14 mouse cellular contexts compared by ENCODE assay signal in the genomic region with DNA sequence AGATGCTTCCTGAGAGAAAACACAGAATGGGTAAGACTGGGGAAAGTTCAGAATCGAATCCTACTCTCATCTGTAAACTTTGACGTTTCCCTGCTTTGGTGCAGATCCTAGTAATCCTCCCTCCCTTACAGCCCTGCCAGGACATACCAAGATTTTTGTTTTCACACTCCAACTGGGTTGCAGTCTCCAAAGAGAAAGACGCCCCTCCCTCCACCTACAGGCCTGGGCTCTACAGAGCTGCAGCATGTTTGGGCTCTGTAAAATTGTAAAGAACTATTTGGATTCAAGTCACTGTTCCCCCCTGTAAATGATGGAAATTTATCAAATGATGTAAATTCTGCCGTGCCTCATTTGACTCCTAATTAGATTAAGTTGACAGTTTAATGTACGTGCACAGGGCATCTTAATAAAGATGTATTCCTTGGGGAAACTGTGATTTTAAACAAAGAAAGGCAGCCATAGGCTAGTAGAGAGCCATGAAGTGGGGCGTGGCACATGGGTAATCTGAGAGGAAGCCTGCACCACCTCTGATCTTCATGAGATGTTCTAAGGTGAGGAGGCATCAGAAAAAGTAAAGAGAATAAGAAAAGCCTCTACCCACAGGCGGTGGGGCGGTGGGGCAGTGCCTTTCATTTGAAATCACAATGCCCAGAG.
"Had no signal": no experiment of that assay in that cellular context is flagged by ENCODE, and none has a peak within 500 bp of the region (broad histone marks: within the 10 kb centered on the region; RNA-seq: fewer than 3 reads in every experiment).

No protein-coding gene starts in this region.

- H3K4me1 ChIP-seq: liver, embryonic 13.5 days; midbrain, embryonic 15.5 days had no signal

- H3K36me3 ChIP-seq: liver, embryonic 13.5 days; midbrain, embryonic 12.5 days had no signal

- H3K27me3 ChIP-seq: liver, embryonic 13.5 days; midbrain, embryonic 12.5 days; midbrain, embryonic 15.5 days had no signal

- ATAC-seq: midbrain, embryonic 15.5 days had no signal

- H3K27ac ChIP-seq: layer of hippocampus, adult 2 months; liver, embryonic 13.5 days; midbrain, embryonic 12.5 days; midbrain, embryonic 15.5 days; stomach, postnatal 0 days had no signal

- H3K9me3 ChIP-seq: liver, embryonic 13.5 days; midbrain, embryonic 12.5 days; midbrain, embryonic 15.5 days had no signal

- H3K4me3 ChIP-seq: layer of hippocampus, adult 2 months; liver, embryonic 13.5 days; midbrain, embryonic 12.5 days; midbrain, embryonic 15.5 days had no signal

- H3K4me2 ChIP-seq: liver, embryonic 13.5 days; midbrain, embryonic 12.5 days; midbrain, embryonic 15.5 days had no signal

- H3K9ac ChIP-seq: liver, embryonic 13.5 days; midbrain, embryonic 12.5 days; midbrain, embryonic 15.5 days had no signal

- DNase-seq: kidney, adult 8-10 months; kidney, postnatal 14 days; layer of hippocampus, adult 9-11 months; liver, embryonic 13.5 days; lung, adult 2 months; lung, postnatal 14 days; lung, postnatal 4 days; thymus, adult 2 months; thymus, postnatal 14 days; thymus, postnatal 4 days had no signal
